Mouse (Mus musculus) midbrain, embryonic 14.5 days (tissue): Measurements from ENCODE around the gene Epb41l3. TPM values are rescaled to one million over a fixed set of nuclear protein-coding genes. Genes with fewer than 3 reads are reported as not detected.

Source experiments
- ATAC-seq: fragments of 200-750 bp; cut with Nextera tagmentation; 2 replicates; pipeline ENCODE4 v1.8.0; 2017; ENCODE audit warnings: moderate number of reproducible peaks, moderate library complexity; ENCODE audit not compliant: low FRiP score, low TSS enrichment
- DNase-seq: peaks from one replicate; pipeline ENCODE4 v3.0.0-alpha.2; 2015
- H3K27ac ChIP-seq: fragments of 300-500 bp; sonication (generic); replicated peaks from 2 replicates; pipeline ENCODE4 v1.5.1; 2014; ENCODE audit warnings: mild to moderate bottlenecking, low read depth, low read length, moderate library complexity
- H3K27me3 ChIP-seq: fragments of 300-500 bp; sonication (generic); 2 replicates; pipeline ENCODE4 v1.6.1; 2014; ENCODE audit warnings: low read length, control low read depth, mixed read lengths; ENCODE audit not compliant: control insufficient read depth, insufficient read depth
- H3K36me3 ChIP-seq: fragments of 300-500 bp; sonication (generic); 2 replicates; pipeline ENCODE4 v1.6.1; 2014; ENCODE audit warnings: low read length, control low read depth; ENCODE audit not compliant: control insufficient read depth, insufficient read depth
- H3K4me1 ChIP-seq: fragments of 300-500 bp; sonication (generic); 2 replicates; pipeline ENCODE4 v1.6.1; 2014; ENCODE audit warnings: mild to moderate bottlenecking, antibody characterized with exemption, low read length, control low read depth; ENCODE audit not compliant: control insufficient read depth, insufficient read depth
- H3K4me2 ChIP-seq: fragments of 300-500 bp; sonication (generic); 2 replicates; pipeline ENCODE4 v1.6.1; 2014; ENCODE audit warnings: mild to moderate bottlenecking, low read length, moderate library complexity
- H3K4me3 ChIP-seq: fragments of 300-500 bp; sonication (generic); replicated peaks from 2 replicates; pipeline ENCODE4 v1.5.1; 2014; ENCODE audit warnings: low read depth, low read length
- H3K9ac ChIP-seq: fragments of 300-500 bp; sonication (generic); replicated peaks from 2 replicates; pipeline ENCODE4 v1.6.1; 2014; ENCODE audit warnings: mild to moderate bottlenecking, low read length, moderate library complexity
- H3K9me3 ChIP-seq: fragments of 300-500 bp; sonication (generic); 2 replicates; pipeline ENCODE4 v1.6.1; 2016; ENCODE audit warnings: low read length, control low read depth, mixed read lengths; ENCODE audit not compliant: control insufficient read depth
- WGBS: fragments of 180-500 bp; shearing (Covaris S2); extraction: QIAGEN DNeasy Blood & Tissue Kit; methylation state at CpG from one replicate; pipeline ENCODE4 v1.1.7; 2014; 5-methylcytosine and 5-hydroxymethylcytosine counted together
- polyA plus RNA-seq: library from polyadenylated mRNA; unstranded; fragments of >200 nt; fragmentation: Nextera tagmentation; extraction: Ambion mirVana; gene quantifications from 2 replicates; pipeline ENCODE4 v1.2.1, GENCODE M21; 2014

Gene Epb41l3
- polyA plus RNA-seq, 1 experiment from 2014 or later = 63.4 TPM

DNA sequence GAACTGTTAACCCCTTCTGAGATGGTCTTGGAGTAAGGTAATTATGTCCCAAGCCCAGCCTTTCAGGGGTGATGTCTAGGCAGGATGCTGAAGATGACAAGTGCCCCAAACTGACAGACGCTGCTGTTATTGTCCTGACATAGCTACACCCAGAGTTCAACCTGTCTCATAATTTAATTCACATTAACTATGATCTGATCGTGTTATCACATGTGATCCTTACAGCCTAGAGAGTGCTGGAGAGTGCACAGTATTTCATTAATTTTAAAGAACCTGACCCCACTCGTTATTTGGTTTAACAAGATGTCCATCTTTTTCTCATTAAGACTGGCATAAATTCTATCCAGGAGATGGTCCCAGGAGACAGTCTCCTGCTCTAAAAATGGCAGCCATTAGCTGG, 112.3 kb downstream of the Epb41l3 start:
- peak; percentile 40 for DNase-seq
- Histone ChIP-seq H3K4me1 (peaks cover 9% of the 10 kb centered on the region; the same call in 1 of the 2 replicates), H3K4me2 (no peak overlapping the region), H3K27me3 (no peaks in the 10 kb centered on the region), H3K9ac (no peak overlapping the region), H3K9me3 (no peaks in the 10 kb centered on the region), H3K27ac (no peak overlapping the region), H3K36me3 (no peaks in the 10 kb centered on the region), H3K4me3 (no peak overlapping the region)
- 0 out of 2 replicates have a peak, but pooled peaks have one; percentile 36 for ATAC-seq
- 48% methylated on average over 3 of the region's 3 CpGs for WGBS

- H3K4me1 ChIP-seq = peaks cover 28% of the 10 kb centered on the region
- 12% methylated on average over 2 of the region's 2 CpGs for WGBS
- ATAC-seq (peak; percentile 49), DNase-seq (peak; percentile 63)
- peak overlapping the region; percentile 79 for H3K27ac ChIP-seq
- H3K27me3 ChIP-seq = no peaks in the 10 kb centered on the region
- no peaks in the 10 kb centered on the region for H3K9me3 ChIP-seq
- no peak overlapping the region for H3K9ac ChIP-seq
- H3K4me3 ChIP-seq = no peak overlapping the region
- H3K4me2 ChIP-seq = peak overlapping the region; percentile 15; the same call in 1 of the 2 replicates
- H3K36me3 ChIP-seq = no peaks in the 10 kb centered on the region
Observed at GRCm38 (mm10) chr17:69192863-69193493, 117.5 kb downstream of the Epb41l3 start.

DNA sequence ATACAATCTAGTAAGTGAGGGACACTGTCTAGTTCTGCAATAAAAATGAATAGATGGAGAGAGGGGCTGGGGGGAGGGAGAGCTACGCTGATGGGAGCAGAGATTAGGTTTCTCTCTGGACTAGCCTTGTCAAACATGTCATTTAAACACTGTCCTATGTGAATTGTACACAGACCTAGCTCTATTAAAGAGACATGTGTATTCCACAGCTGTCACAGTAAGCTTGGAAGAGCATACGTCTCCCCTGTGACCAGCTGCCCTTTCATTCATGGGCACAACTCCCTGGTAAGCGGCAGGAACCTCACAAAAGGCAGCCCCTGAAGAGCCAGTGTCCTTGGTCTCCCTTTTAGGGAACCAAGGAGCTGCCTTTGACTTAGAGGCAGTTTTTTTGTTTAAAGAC, 119.1 kb downstream of the Epb41l3 start:
- peak overlapping the region; percentile 79 for H3K27ac ChIP-seq
- DNase-seq (peak; percentile 40), ATAC-seq (no peak)
- H3K36me3 ChIP-seq = no peaks in the 10 kb centered on the region
- 9% methylated on average over 3 of the region's 3 CpGs for WGBS
- H3K4me3 ChIP-seq = no peak overlapping the region
- H3K4me2 ChIP-seq = no peak overlapping the region
- H3K27me3 ChIP-seq = no peaks in the 10 kb centered on the region
- H3K4me1 ChIP-seq = peaks cover 25% of the 10 kb centered on the region
- no peaks in the 10 kb centered on the region for H3K9me3 ChIP-seq
- no peak overlapping the region for H3K9ac ChIP-seq

DNA sequence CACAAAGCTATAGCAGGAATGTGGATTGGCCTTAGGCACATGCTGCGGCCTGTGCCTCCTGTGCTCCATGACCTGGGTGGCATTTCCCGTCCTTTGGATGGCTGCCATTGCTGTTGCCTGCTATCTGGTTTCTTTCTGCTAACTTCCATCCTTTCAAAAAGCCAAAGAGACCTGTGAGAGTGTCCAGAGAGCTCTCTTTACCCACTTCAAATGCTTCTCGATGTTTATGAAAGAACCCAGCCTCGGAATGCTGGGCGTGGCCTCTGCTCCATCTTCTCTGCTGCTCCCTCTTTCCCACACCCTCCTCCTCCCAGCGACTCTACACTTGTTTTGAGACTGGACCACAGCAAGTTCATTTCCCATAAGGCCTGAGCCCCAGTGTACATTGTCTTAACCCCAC, 120.3 kb downstream of the Epb41l3 start:
- DNase-seq (no peak), ATAC-seq (no peak)
- no peak overlapping the region for H3K4me2 ChIP-seq
- no peak overlapping the region for H3K4me3 ChIP-seq
- peaks cover 25% of the 10 kb centered on the region for H3K4me1 ChIP-seq
- H3K27me3 ChIP-seq = no peaks in the 10 kb centered on the region
- WGBS = 90% methylated on average over 6 of the region's 6 CpGs
- H3K27ac ChIP-seq = no peak overlapping the region
- no peak overlapping the region for H3K9ac ChIP-seq
- no peaks in the 10 kb centered on the region for H3K36me3 ChIP-seq
- no peaks in the 10 kb centered on the region for H3K9me3 ChIP-seq

- H3K27me3 ChIP-seq = no peaks in the 10 kb centered on the region
- ATAC-seq = peak; percentile 65; the same call in 1 of the 2 replicates
- no peak overlapping the region for H3K4me2 ChIP-seq
- no peak overlapping the region for H3K4me3 ChIP-seq
- H3K4me1 ChIP-seq = peaks cover 25% of the 10 kb centered on the region
- 75% methylated on average over 10 of the region's 10 CpGs for WGBS
- peak; percentile 31 for DNase-seq
- no peak overlapping the region for H3K27ac ChIP-seq
- no peaks in the 10 kb centered on the region for H3K9me3 ChIP-seq
- no peaks in the 10 kb centered on the region for H3K36me3 ChIP-seq
- H3K9ac ChIP-seq = no peak overlapping the region
Observed at GRCm38 (mm10) chr17:69196656-69197055, 121.2 kb downstream of the Epb41l3 start.

DNA sequence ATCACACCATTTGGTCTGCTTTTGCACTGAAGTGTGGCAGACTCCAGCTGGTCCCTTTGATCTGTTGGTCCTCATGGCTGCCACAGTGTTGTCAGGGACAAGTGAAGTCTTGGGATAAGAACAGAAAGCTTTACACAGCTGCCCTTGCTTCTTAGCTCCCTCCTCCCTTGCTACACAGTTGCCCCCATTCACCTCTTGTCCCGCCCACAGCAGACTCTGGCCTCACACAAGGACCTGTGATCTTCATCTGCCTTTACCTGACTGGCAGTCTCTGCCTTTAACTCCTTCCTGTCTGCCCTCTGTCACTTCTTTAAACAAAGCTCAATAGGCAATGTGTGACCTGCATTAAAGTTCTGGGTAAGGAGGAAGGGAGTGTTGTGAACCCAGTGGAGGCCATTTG, 123.3 kb downstream of the Epb41l3 start:
- Histone ChIP-seq H3K4me3 (no peak overlapping the region), H3K27ac (no peak overlapping the region), H3K36me3 (no peaks in the 10 kb centered on the region), H3K9ac (no peak overlapping the region), H3K9me3 (no peaks in the 10 kb centered on the region), H3K27me3 (no peaks in the 10 kb centered on the region), H3K4me1 (peaks cover 10% of the 10 kb centered on the region), H3K4me2 (no peak overlapping the region)
- WGBS = 29% methylated on average over 1 of the region's 1 CpGs
- DNase-seq (no peak), ATAC-seq (no peak)

DNA sequence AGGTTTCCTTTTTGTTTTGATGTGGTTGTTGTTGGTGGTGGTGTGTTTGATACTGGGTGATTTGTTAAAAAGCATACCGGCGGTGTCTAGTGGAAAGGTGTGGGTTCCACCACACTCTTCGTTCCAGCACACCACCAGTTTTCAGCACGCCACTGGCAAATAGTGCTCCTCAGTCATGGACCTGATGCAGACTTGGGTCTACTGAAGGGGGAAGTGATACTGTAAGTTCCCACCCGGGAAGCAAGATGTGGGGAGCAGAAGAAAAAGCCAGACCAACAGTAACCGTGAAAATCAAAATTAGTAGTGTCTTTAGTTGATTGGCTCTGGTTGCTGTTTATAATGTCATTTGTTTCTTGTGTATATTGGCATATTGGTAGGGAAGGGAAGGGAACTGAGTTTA, 124.3 kb downstream of the Epb41l3 start:
- 95% methylated on average over 6 of the region's 6 CpGs for WGBS
- H3K36me3 ChIP-seq = no peaks in the 10 kb centered on the region
- H3K9ac ChIP-seq = no peak overlapping the region
- H3K27ac ChIP-seq = no peak overlapping the region
- no peaks in the 10 kb centered on the region for H3K9me3 ChIP-seq
- H3K4me2 ChIP-seq = no peak overlapping the region
- no peaks in the 10 kb centered on the region for H3K27me3 ChIP-seq
- no peak for DNase-seq
- no peak overlapping the region for H3K4me3 ChIP-seq
- H3K4me1 ChIP-seq = peaks cover under 1% of the 10 kb centered on the region; the same call in 1 of the 2 replicates
- no peak for ATAC-seq

DNA sequence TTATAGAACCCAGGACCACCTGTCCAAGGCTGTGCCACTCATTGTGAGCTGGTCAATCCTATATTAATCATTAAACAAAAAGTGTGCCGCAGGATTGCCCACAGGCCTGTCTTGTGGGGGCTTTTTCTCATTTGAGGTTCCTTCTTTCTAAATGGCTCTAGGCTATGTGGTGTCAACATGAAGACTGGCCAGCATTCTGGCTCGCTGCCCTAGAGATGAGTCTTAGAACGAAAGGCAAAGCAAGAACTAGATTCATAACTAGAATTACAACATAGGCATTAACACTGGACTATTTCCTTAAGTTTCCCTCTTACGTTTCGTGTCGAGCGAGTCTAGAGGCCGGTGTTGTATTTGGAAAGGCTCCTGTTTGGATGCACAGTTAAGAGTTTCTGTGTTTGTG, 125.5 kb downstream of the Epb41l3 start:
- ATAC-seq = no peak
- H3K27ac ChIP-seq = no peak overlapping the region
- no peak overlapping the region for H3K4me2 ChIP-seq
- WGBS = 95% methylated on average over 8 of the region's 8 CpGs
- H3K9me3 ChIP-seq = no peaks in the 10 kb centered on the region
- H3K4me3 ChIP-seq = no peak overlapping the region
- H3K27me3 ChIP-seq = no peaks in the 10 kb centered on the region
- H3K9ac ChIP-seq = no peak overlapping the region
- H3K4me1 ChIP-seq = no peaks in the 10 kb centered on the region; the same call in 1 of the 2 replicates
- no peak for DNase-seq
- no peaks in the 10 kb centered on the region for H3K36me3 ChIP-seq

- Histone ChIP-seq H3K36me3 (no peaks in the 10 kb centered on the region), H3K27ac (no peak overlapping the region), H3K27me3 (no peaks in the 10 kb centered on the region), H3K4me2 (no peak overlapping the region), H3K9ac (no peak overlapping the region), H3K4me1 (peaks cover 6% of the 10 kb centered on the region), H3K9me3 (no peaks in the 10 kb centered on the region), H3K4me3 (no peak overlapping the region)
- WGBS = 91% methylated on average over 5 of the region's 5 CpGs
- no peak for DNase-seq
- no peak for ATAC-seq
Observed at GRCm38 (mm10) chr17:69205282-69205999, 130.0 kb downstream of the Epb41l3 start.
